Mouse (Mus musculus) testis, adult 2 months (tissue): Measurements from ENCODE around the gene Hist1h2bc.

Experiments
- CTCF ChIP-seq: fragments of 200-500 bp; IDR thresholded peaks from 2 replicates; pipeline ENCODE4 v1.5.1; 2012; ENCODE audit warnings: low read depth, mild to moderate bottlenecking, inconsistent platforms, low read length, moderate library complexity; ENCODE audit not compliant: control insufficient read depth, insufficient read depth, insufficient replicate concordance
- POLR2A ChIP-seq: fragments of 200-500 bp; IDR thresholded peaks from 2 replicates; pipeline ENCODE4 v1.6.1; 2012; ENCODE audit warnings: low read depth, mild to moderate bottlenecking, inconsistent platforms, low read length, moderate library complexity; ENCODE audit not compliant: control insufficient read depth

GRCm38 (mm10) chr13:23699767-23700166 lies 15.8 kb downstream of the Hist1h2bc start:
- TF ChIP-seq POLR2A (no peak), CTCF (no peak)
